Mouse (Mus musculus) neural tube, embryonic 13.5 days (tissue): ENCODE results near the gene Arfgef2. TPM values are rescaled to one million over a fixed set of nuclear protein-coding genes. Genes with fewer than 3 reads are reported as not detected.

ENCODE experiments used
- ATAC-seq: fragments of 200-750 bp; cut with Nextera tagmentation; 2 replicates; pipeline ENCODE4 v1.8.0; 2017; ENCODE audit warnings: low read depth, mild to moderate bottlenecking, moderate TSS enrichment, moderate library complexity
- H3K27ac ChIP-seq: fragments of 300-500 bp; sonication (generic); replicated peaks from 2 replicates; pipeline ENCODE4 v1.5.1; 2015; ENCODE audit warnings: moderate library complexity, mild to moderate bottlenecking, inconsistent platforms
- H3K27me3 ChIP-seq: fragments of 300-500 bp; sonication (generic); 2 replicates; pipeline ENCODE4 v1.6.1; 2015; ENCODE audit warnings: mild to moderate bottlenecking, inconsistent platforms
- H3K36me3 ChIP-seq: fragments of 300-500 bp; sonication (generic); 2 replicates; pipeline ENCODE4 v1.6.1; 2015; ENCODE audit warnings: mild to moderate bottlenecking, inconsistent platforms
- H3K4me1 ChIP-seq: fragments of 300-500 bp; sonication (generic); replicated peaks from 2 replicates; pipeline ENCODE4 v1.6.1; 2015; ENCODE audit warnings: inconsistent platforms
- H3K4me2 ChIP-seq: fragments of 300-500 bp; sonication (generic); 2 replicates; pipeline ENCODE4 v1.6.1; 2015; ENCODE audit warnings: inconsistent platforms, mild to moderate bottlenecking, moderate library complexity
- H3K4me3 ChIP-seq: fragments of 300-500 bp; sonication (generic); 2 replicates; pipeline ENCODE4 v1.5.1; 2015; ENCODE audit warnings: mild to moderate bottlenecking, inconsistent platforms
- H3K9ac ChIP-seq: fragments of 300-500 bp; sonication (generic); 2 replicates; pipeline ENCODE4 v1.6.1; 2015; ENCODE audit warnings: moderate library complexity, mild to moderate bottlenecking, inconsistent platforms
- H3K9me3 ChIP-seq: fragments of 300-500 bp; sonication (generic); 2 replicates; pipeline ENCODE4 v1.6.1; 2016; ENCODE audit warnings: inconsistent platforms
- WGBS: fragments of 180-500 bp; shearing (Covaris S2); methylation state at CpG from one replicate; pipeline ENCODE4 v1.1.7; 2015; 5-methylcytosine and 5-hydroxymethylcytosine counted together
- polyA plus RNA-seq: library from polyadenylated mRNA; unstranded; fragments of >200 nt; fragmentation: Nextera tagmentation; extraction: Ambion mirVana; gene quantifications from 2 replicates; pipeline ENCODE4 v1.2.1, GENCODE M21; 2015

The Arfgef2 gene
- 3.7 and 4.4 TPM in 2 replicates for polyA plus RNA-seq

DNA sequence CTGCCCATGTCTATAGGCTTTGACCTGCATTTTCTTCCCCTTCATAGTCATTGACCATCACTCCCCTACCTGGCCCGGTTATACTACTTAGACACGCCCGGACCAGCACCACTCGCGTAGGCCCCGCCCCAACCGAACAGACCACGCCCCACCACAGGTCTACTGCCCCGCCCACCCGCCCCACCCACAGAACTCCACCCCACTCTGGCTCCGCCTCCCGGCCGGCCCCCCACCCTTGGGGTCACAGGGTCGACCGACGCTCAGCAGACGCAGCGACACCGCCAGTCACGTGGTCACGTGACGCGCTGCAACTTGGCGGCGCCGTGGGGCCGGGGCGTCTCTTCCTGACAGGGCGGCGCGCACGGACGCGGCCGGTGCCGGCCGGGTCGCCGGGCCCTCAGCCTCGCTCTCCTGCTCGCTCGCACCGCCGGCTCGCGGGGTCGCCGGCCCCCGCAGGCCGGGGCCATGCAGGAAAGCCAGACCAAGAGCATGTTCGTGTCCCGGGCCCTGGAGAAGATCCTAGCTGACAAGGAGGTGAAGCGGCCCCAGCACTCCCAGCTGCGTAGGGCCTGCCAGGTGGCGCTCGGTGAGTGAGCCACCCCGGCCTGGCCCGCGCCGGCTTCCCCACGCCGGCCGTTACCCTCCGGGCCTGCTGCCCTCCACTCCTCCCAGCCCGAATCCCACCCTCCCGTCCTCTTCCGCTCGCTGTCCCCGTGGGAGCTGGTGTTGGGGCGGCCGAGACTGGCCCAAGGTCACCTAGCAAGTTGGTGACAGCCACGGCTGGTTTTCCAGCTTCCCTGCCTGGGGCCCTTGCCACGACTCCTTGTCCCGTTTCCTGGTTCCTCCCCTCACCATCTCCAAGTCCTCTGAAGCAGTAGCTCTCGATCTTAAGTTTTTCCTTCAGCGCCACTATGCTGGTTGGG is at the start of gene Arfgef2:
TSS of gene Arfgef2 (plus strand) at position 339 of the 923 bp plus-strand sequence.
- Histone ChIP-seq H3K9me3 (no peaks in the 10 kb centered on the region), H3K4me2 (peak within 1 kb of the TSS; percentile 73), H3K27me3 (no peaks in the 10 kb centered on the region; the same call in 1 of the 2 replicates), H3K4me1 (peaks cover 16% of the 10 kb centered on the region), H3K4me3 (peak within 1 kb of the TSS; percentile 81), H3K9ac (peak within 1 kb of the TSS; percentile 85), H3K27ac (peak within 1 kb of the TSS; percentile 65), H3K36me3 (no peaks in the 10 kb centered on the region)
- ATAC-seq: peak; percentile 87
- WGBS: under 1% methylated on average over 72 of the region's 76 CpGs

- Histone ChIP-seq H3K9ac (no peak overlapping the region), H3K36me3 (no peaks in the 10 kb centered on the region), H3K4me3 (no peak overlapping the region), H3K27me3 (no peaks in the 10 kb centered on the region), H3K27ac (no peak overlapping the region), H3K9me3 (no peaks in the 10 kb centered on the region), H3K4me1 (no peaks in the 10 kb centered on the region), H3K4me2 (no peak overlapping the region)
- 51% methylated on average over 3 of the region's 3 CpGs for WGBS
- no peak for ATAC-seq
Measured at GRCm38 (mm10) chr2:166757969-166758368, 47.4 kb upstream of the Arfgef2 start.

GRCm38 (mm10) chr2:166764051-166764450 is 41.3 kb upstream of the Arfgef2 start:
- Histone ChIP-seq H3K4me3 (no peak overlapping the region), H3K27me3 (no peaks in the 10 kb centered on the region), H3K9ac (no peak overlapping the region), H3K27ac (no peak overlapping the region), H3K4me2 (no peak overlapping the region), H3K9me3 (no peaks in the 10 kb centered on the region), H3K4me1 (peaks cover 8% of the 10 kb centered on the region), H3K36me3 (no peaks in the 10 kb centered on the region)
- ATAC-seq: no peak
- WGBS: 10% methylated on average over 5 of the region's 5 CpGs

DNA sequence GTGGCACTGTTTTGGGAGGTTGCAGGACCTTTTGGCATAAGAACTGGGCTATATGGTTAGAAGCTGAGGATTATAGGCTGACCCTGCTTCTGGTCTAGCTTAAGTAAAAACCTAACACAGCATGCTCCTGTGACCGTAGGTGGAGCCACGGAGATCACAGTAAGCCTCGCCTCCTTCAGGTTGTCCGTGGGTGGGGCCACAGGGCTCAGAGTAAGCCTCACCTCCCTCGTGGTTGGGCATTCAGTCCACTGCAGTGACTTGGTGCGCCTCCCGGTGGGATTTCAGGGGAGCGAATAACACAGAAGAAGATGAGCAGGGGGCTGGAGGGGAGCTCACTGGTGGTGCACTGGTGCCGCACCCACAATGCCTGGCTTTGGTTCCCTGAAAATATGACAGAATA is 37.8 kb upstream of the Arfgef2 start:
- H3K9ac ChIP-seq: no peak overlapping the region
- H3K9me3 ChIP-seq: no peaks in the 10 kb centered on the region
- 78% methylated on average over 9 of the region's 9 CpGs for WGBS

DNA sequence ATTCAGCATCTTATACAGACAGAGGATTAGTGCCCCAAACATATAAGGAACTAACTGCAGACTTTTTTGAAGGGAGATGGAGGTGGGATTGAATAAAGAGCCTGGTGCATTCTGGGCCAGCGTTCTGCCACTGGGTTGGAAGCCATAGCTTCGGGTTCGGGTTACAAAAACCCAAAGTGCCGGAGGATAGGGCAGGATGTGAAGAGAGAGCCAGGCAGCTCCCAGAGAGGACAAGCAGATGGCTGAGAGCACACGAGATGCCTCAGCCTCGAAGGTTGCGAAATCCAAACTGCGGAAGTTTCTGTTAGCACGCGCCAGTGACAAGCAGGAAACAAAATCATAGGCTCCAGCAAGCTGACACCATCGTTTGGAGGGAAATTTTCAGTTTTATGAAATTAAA is 34.0 kb upstream of the Arfgef2 start:
- H3K9ac ChIP-seq: no peak overlapping the region
- 71% methylated on average over 11 of the region's 11 CpGs for WGBS
- no peaks in the 10 kb centered on the region for H3K27me3 ChIP-seq
- no peak for ATAC-seq
- no peaks in the 10 kb centered on the region for H3K36me3 ChIP-seq
- H3K4me1 ChIP-seq: no peaks in the 10 kb centered on the region
- H3K9me3 ChIP-seq: no peaks in the 10 kb centered on the region
- H3K4me3 ChIP-seq: no peak overlapping the region
- no peak overlapping the region for H3K4me2 ChIP-seq
- H3K27ac ChIP-seq: no peak overlapping the region

More for the DNA sequence above, 37.8 kb upstream of the Arfgef2 start:
- Histone ChIP-seq H3K27me3 (no peaks in the 10 kb centered on the region), H3K4me3 (no peak overlapping the region), H3K4me2 (no peak overlapping the region), H3K4me1 (peaks cover 8% of the 10 kb centered on the region), H3K27ac (no peak overlapping the region), H3K36me3 (no peaks in the 10 kb centered on the region)
- no peak for ATAC-seq

DNA sequence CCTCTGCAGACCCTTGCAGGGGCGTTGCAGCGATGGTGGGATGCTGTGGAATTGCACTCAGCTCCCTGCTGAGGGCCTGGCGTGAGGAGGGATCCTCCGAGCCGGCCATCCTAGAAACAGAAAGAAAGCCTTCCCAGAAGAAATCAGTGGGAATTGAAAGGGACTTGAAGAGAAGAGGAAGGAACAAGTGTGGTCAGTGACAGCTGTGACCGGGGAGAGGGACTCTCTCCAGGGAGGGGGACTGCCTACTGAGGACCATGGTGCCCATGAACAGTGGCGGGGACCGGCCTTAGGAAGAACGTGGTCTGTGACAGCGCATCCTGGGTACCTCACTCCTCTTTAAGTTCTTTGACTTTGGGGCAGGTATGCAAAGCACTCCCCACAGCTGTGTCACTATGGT is 31.8 kb upstream of the Arfgef2 start:
- no peaks in the 10 kb centered on the region for H3K9me3 ChIP-seq
- H3K27me3 ChIP-seq: no peaks in the 10 kb centered on the region
- no peaks in the 10 kb centered on the region for H3K4me1 ChIP-seq
- no peak overlapping the region for H3K4me2 ChIP-seq
- WGBS: 71% methylated on average over 10 of the region's 10 CpGs
- H3K27ac ChIP-seq: no peak overlapping the region
- ATAC-seq: no peak
- H3K9ac ChIP-seq: no peak overlapping the region
- H3K4me3 ChIP-seq: no peak overlapping the region
- no peaks in the 10 kb centered on the region for H3K36me3 ChIP-seq

DNA sequence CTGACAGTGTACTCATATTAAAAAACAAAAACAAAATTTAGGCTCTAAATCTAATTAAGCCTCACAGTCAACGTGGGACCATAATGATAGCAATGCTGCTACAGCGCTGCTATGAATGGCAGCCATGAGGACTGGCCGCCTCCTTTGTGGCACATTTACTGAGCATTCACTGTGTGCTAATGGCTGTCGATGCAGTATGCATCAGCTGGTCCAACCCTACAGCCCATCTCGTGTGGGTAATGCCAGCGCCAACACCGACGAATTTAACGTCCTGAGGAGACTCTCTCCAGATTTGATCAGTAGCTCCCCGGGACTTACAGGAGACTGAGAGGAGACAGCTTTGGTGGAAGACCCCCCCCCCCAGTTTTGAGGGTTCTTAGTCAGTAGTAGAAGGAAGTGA is 31.1 kb upstream of the Arfgef2 start:
- ATAC-seq: peak; percentile 61

GRCm38 (mm10) chr2:166775357-166775893 is 30.0 kb upstream of the Arfgef2 start:
- no peak overlapping the region for H3K27ac ChIP-seq
- peaks cover 2% of the 10 kb centered on the region for H3K4me1 ChIP-seq
- H3K4me2 ChIP-seq: no peak overlapping the region
- no peaks in the 10 kb centered on the region for H3K27me3 ChIP-seq
- no peak overlapping the region for H3K4me3 ChIP-seq
- WGBS: 67% methylated on average over 11 of the region's 11 CpGs
- no peak for ATAC-seq
- no peaks in the 10 kb centered on the region for H3K36me3 ChIP-seq
- no peaks in the 10 kb centered on the region for H3K9me3 ChIP-seq
- no peak overlapping the region for H3K9ac ChIP-seq

More for the DNA sequence above, 31.1 kb upstream of the Arfgef2 start:
- H3K4me2 ChIP-seq: no peak overlapping the region
- no peaks in the 10 kb centered on the region for H3K4me1 ChIP-seq
- 71% methylated on average over 10 of the region's 10 CpGs for WGBS
- H3K36me3 ChIP-seq: no peaks in the 10 kb centered on the region
- H3K9me3 ChIP-seq: no peaks in the 10 kb centered on the region
- 0 out of 2 replicates have a peak overlapping the region, but pooled peaks have one; percentile 9 for H3K27ac ChIP-seq
- H3K9ac ChIP-seq: no peak overlapping the region
- no peak overlapping the region for H3K4me3 ChIP-seq
- H3K27me3 ChIP-seq: no peaks in the 10 kb centered on the region

- peaks cover 9% of the 10 kb centered on the region for H3K4me1 ChIP-seq
- no peak for ATAC-seq
- H3K27ac ChIP-seq: no peak overlapping the region
- no peak overlapping the region for H3K4me2 ChIP-seq
- H3K27me3 ChIP-seq: no peaks in the 10 kb centered on the region
- no peaks in the 10 kb centered on the region for H3K9me3 ChIP-seq
- H3K9ac ChIP-seq: no peak overlapping the region
- H3K4me3 ChIP-seq: no peak overlapping the region
- H3K36me3 ChIP-seq: no peaks in the 10 kb centered on the region
- 40% methylated on average over 1 of the region's 2 CpGs for WGBS
Measured at GRCm38 (mm10) chr2:166776272-166776671, 29.1 kb upstream of the Arfgef2 start.

DNA sequence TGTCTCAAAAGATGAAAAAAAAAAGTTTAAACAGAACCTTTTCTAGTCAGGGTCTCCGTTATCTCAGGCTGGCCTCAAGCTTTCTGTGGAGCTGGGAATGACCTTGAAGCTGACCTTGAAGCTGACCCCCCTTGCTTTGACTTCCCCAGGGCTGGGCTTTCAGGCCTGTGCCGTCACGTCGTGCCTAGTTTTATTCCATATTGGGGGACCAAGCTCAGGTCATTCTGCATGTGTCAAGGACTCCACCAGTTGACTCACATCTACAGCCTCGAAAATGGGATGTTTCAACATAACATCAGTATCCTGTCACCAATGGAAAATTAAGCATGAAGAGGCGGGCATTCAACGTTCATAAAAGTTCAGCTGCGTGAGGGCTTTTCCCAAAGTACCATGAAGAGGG is 25.4 kb upstream of the Arfgef2 start:
- ATAC-seq: no peak
- Histone ChIP-seq H3K27me3 (no peaks in the 10 kb centered on the region), H3K36me3 (no peaks in the 10 kb centered on the region), H3K4me1 (peaks cover 11% of the 10 kb centered on the region), H3K4me2 (no peak overlapping the region), H3K4me3 (no peak overlapping the region), H3K9ac (0 out of 2 replicates have a peak overlapping the region, but pooled peaks have one; percentile 38), H3K9me3 (no peaks in the 10 kb centered on the region), H3K27ac (no peak overlapping the region)
- WGBS: 45% methylated on average over 8 of the region's 8 CpGs

DNA sequence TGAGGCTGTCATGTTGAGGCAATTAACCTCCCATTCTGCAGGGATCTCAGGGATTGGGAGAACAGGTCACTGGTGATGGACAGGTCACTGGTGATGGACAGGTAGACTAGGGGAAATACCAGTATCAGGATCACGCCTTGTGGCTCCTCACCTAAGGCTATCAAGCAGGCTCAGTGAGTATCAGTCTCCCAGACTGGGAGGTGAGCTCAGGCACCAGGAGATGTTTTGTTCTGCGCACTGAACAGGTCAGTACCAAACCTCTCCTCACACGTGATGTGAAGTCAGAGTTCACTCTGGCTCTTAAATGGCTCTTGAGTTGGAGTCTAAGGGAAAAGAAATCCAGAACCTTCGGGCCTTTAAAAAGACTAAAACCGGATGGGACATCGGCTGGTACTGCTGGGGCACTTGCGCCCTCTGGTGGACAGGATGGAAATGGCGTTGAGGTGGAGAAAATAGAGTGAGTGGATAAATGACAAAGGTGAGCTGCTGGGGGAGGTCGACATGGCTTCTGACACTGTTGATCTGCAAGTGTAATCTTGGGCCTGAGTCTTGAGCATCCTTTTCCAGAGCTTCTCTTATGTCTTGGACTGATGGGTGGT is 24.3 kb upstream of the Arfgef2 start:
- WGBS: 10% methylated on average over 9 of the region's 9 CpGs
- Histone ChIP-seq H3K27ac (no peak overlapping the region), H3K9ac (0 out of 2 replicates have a peak overlapping the region, but pooled peaks have one; percentile 12), H3K4me1 (peaks cover 23% of the 10 kb centered on the region), H3K4me3 (no peak overlapping the region), H3K36me3 (no peaks in the 10 kb centered on the region), H3K9me3 (no peaks in the 10 kb centered on the region), H3K4me2 (no peak overlapping the region), H3K27me3 (no peaks in the 10 kb centered on the region)
- ATAC-seq: peak; percentile 32; the same call in 1 of the 2 replicates

GRCm38 (mm10) chr2:166784376-166784775 is 21.0 kb upstream of the Arfgef2 start:
- ATAC-seq: no peak
- H3K9me3 ChIP-seq: no peaks in the 10 kb centered on the region
- no peaks in the 10 kb centered on the region for H3K27me3 ChIP-seq
- H3K4me1 ChIP-seq: peaks cover 33% of the 10 kb centered on the region
- no peaks in the 10 kb centered on the region for H3K36me3 ChIP-seq
- H3K9ac ChIP-seq: no peak overlapping the region
- 81% methylated on average over 6 of the region's 6 CpGs for WGBS
- H3K27ac ChIP-seq: no peak overlapping the region
- H3K4me3 ChIP-seq: no peak overlapping the region
- no peak overlapping the region for H3K4me2 ChIP-seq
